Mouse (Mus musculus) neural tube, embryonic 12.5 days (tissue): ENCODE measurements at regions not wholly inside any gene's neighbourhood (a gene's known extent, or its start where the extent isn't known, plus 50 kb on each side); places are given as distances from the start of the nearest gene placed in this dataset.

Experiments used
- ATAC-seq: fragments of 200-750 bp; cut with Nextera tagmentation; 2 replicates; pipeline ENCODE4 v1.8.0; 2017; ENCODE audit warnings: low read depth, mild to moderate bottlenecking, moderate TSS enrichment, moderate library complexity; ENCODE audit not compliant: low FRiP score
- H3K27ac ChIP-seq: fragments of 300-500 bp; sonication (generic); 2 replicates; pipeline ENCODE4 v1.5.1; 2016
- H3K27me3 ChIP-seq: fragments of 300-500 bp; sonication (generic); replicated peaks from 2 replicates; pipeline ENCODE4 v1.6.1; 2016; ENCODE audit warnings: mild to moderate bottlenecking
- H3K36me3 ChIP-seq: fragments of 300-500 bp; sonication (generic); 2 replicates; pipeline ENCODE4 v1.6.1; 2016; ENCODE audit warnings: mild to moderate bottlenecking
- H3K4me1 ChIP-seq: fragments of 300-500 bp; sonication (generic); 2 replicates; pipeline ENCODE4 v1.6.1; 2016
- H3K4me2 ChIP-seq: fragments of 300-500 bp; sonication (generic); replicated peaks from 2 replicates; pipeline ENCODE4 v1.6.1; 2016; ENCODE audit warnings: mild to moderate bottlenecking
- H3K4me3 ChIP-seq: fragments of 300-500 bp; sonication (generic); 2 replicates; pipeline ENCODE4 v1.5.1; 2016
- H3K9ac ChIP-seq: fragments of 300-500 bp; sonication (generic); 2 replicates; pipeline ENCODE4 v1.6.1; 2016; ENCODE audit warnings: mild to moderate bottlenecking
- H3K9me3 ChIP-seq: fragments of 300-500 bp; sonication (generic); 2 replicates; pipeline ENCODE4 v1.6.1; 2016; ENCODE audit warnings: mild to moderate bottlenecking
- WGBS: fragments of 180-500 bp; shearing (Covaris S2); methylation state at CpG from one replicate; pipeline ENCODE4 v1.1.7; 2016; 5-methylcytosine and 5-hydroxymethylcytosine counted together

DNA sequence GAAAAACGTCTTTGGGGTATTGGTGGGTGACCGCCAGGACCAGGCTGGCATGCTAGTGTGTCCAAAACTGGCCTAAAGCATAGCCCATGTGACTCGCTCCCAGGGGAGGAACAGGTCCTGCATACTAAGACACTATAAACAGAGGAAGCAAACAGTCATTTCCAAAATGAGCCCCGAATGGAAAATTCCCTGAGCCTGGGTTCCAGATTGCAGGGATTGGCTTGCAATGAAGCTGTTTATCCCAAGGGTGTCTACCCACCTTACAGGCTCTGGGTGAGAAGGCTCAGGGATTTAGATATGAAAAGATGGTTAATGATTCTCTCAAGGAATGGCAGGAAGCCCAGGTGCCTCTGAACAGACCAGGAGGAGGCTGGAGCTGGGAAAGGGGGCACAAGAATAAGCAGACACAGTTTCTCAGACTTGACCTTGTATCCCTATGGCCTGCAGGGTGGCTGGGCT, 58.2 kb upstream of the Dock1 start:
- no peaks in the 10 kb centered on the region for H3K27me3 ChIP-seq
- H3K9ac ChIP-seq: no peak overlapping the region
- H3K4me2 ChIP-seq: no peak overlapping the region
- H3K27ac ChIP-seq: no peak overlapping the region
- ATAC-seq: no peak
- no peak overlapping the region for H3K4me3 ChIP-seq
- 70% methylated on average over 4 of the region's 4 CpGs for WGBS
- peaks cover 13% of the 10 kb centered on the region for H3K4me1 ChIP-seq
- no peaks in the 10 kb centered on the region for H3K9me3 ChIP-seq
- H3K36me3 ChIP-seq: no peaks in the 10 kb centered on the region

DNA sequence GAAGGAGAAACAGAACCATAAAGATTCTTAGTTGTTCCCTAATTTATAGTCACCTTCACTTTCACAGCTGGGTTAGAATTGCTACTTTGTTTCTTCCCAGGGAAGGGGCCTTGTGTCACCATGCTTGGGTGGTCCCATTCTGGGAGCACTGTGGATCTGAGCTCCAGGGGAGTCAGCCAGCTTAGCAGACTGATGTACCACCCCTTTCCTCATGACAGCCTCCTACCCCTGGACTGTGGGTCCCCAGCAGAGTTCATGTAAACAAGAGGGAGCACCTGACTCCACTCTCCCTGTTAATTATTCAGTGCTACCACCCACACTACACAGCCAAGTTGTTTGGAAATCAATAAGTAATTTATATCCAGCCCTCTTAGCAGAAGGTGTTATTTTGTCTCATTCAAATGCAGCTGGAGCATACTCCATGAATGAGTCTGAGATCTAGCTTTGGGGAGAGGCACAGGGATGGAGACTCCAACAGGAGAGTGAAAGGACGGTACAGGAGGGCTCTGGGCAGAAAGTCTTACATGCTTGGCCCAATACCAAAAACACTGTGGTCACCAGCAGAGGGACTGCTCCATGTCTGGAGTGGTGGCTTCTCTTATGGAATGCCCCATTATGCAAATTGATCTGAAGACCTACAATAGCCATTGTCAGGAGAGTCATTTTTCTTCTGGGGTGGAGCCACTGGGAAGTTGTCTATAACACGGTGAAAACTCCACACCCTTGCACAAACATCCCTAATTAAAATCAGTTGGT, 51.1 kb upstream of the Dock1 start:
- Histone ChIP-seq H3K9me3 (no peaks in the 10 kb centered on the region), H3K36me3 (no peaks in the 10 kb centered on the region), H3K27me3 (no peaks in the 10 kb centered on the region), H3K4me2 (no peak overlapping the region), H3K27ac (no peak overlapping the region), H3K9ac (no peak overlapping the region), H3K4me3 (no peak overlapping the region), H3K4me1 (peaks cover 4% of the 10 kb centered on the region; the same call in 1 of the 2 replicates)
- ATAC-seq: no peak
- 8% methylated on average over 2 of the region's 2 CpGs for WGBS

DNA sequence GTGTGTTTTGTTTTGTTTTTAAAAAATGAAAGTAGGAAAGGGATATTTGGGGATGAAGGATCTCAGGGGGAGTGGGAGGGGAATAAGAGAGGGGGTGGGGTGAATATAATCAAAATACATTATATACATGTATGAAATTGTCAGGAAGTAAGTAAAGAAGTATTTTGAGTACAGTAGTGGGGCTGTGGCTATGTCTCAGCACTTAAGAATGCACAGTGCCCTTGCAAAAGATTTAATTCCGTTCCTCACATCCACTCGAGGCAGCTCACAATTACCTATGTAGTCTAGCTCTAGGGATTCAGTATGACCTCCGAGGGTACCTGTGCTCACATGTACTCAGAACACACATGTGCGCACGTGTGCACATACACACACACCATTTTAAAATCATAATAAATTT, 50.4 kb upstream of the Dock1 start:
- no peak overlapping the region for H3K4me3 ChIP-seq
- no peak overlapping the region for H3K4me2 ChIP-seq
- H3K27ac ChIP-seq: no peak overlapping the region
- ATAC-seq: no peak
- peaks cover 4% of the 10 kb centered on the region; the same call in 1 of the 2 replicates for H3K4me1 ChIP-seq
- no peak overlapping the region for H3K9ac ChIP-seq
- 86% methylated on average over 5 of the region's 5 CpGs for WGBS
- no peaks in the 10 kb centered on the region for H3K27me3 ChIP-seq
- no peaks in the 10 kb centered on the region for H3K36me3 ChIP-seq
- no peaks in the 10 kb centered on the region for H3K9me3 ChIP-seq
